Mouse (Mus musculus) 416B (cell line): Measurements from ENCODE around the gene Kif24.

ENCODE experiments used
- DNase-seq: peaks from one replicate; pipeline ENCODE4 v3.0.0; 2011; ENCODE audit warnings: low read depth

Gene Kif24

DNA sequence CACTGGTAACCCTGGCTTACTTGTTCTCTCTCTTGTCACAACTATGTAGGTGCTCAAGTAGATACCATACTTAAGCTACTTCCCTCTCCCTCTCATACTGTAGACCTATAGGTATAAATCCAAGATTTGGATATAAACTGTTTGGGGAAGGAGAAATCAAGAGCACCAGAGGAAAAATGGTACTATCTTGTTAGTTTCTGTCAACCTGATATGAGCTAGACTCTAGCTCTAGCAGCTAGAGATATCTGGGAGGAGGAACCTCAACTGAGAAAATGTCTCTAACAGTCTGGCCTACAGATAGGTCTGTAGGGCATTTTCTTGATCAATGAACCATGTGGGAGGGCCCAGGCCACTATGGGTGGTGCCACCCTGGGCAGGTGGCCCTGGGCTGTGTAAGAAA, 63.5 kb downstream of the Kif24 start:
- no peak for DNase-seq

DNA sequence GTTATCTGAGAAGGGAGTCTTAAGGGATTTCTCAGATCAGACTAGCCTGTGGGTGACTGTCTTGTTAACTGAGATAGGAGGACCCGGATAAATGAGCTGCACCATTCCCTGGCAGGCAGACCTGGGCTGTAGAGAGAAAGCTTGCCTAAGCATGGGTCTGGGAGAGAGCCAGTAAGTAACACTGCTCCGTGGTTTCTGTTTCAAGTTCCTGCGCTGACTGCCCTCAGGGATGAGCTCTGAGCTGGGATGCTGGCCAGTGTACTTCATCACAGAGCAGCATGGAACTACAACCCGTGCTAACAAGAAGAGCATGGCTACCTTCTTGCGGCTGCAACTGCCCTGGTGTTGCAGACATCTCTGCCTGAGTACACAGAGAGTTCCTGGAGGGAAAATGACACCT, 64.8 kb downstream of the Kif24 start:
- no peak for DNase-seq

GRCm38 (mm10) chr4:41398353-41398752, 66.3 kb downstream of the Kif24 start:
- no peak for DNase-seq

GRCm38 (mm10) chr4:41394651-41395050, 70.0 kb downstream of the Kif24 start:
- DNase-seq: no peak

DNA sequence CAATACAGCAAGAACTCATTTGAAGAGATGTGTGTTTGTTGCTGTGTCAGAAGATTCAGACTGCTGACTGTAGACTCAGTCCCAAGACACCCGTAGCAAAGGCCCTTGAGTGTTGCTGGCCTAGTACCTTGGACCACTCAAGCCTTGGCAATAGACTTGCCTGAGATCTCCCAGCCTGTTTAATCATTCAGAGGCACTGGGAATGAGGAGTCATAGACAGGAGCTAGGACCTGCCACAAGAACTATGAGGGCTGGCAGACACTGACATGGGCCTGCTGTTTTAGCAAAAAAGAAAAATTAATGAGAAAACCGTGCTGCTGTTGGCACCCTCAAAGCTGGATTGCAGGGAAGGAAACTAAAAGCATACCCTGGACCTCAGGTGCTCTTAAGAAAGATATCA, 73.7 kb downstream of the Kif24 start:
- DNase-seq: no peak

DNA sequence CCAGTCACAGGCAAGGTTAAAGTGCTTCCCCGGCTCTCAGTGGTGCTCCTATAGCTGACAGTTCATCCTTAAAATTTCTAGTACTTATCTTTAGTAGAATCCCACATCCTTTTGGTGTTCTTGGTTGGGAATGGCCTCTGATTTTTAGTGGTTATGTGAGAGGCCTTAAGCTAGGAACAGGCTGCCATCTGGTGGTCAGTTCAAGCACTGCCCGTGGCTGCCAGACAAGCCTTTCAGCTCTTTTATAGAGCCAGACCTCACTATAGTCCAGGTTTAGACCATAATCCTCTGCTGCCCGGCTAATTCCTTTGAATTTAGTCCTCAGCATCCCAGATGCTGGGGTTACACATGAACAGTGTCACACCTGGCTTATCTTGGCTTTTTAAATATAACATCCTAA, 74.6 kb downstream of the Kif24 start:
- DNase-seq: peak; percentile 78

GRCm38 (mm10) chr4:41389240-41389639, 75.4 kb downstream of the Kif24 start:
- no peak for DNase-seq

DNA sequence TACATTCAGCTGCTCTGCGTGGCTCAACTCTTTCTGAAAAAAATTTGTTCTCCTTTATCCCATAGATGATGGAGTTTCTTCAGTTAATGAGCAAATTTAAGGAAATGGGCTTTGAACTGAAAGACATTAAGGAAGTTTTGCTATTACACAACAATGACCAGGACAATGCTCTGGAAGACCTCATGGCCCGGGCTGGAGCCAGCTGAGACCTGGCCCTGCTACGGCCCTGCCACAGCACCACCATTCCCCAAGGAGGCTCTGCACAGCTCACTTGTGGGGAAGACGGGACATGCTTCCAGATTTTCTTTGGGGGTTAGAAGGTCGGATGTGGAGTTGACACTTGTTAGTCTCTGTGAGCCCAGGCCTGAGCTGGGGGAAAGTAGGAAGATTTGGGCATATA, 76.1 kb downstream of the Kif24 start:
- DNase-seq: no peak

- no peak for DNase-seq
These were observed 76.8 kb downstream of the Kif24 start for GRCm38 (mm10) chr4:41387755-41388469.

DNA sequence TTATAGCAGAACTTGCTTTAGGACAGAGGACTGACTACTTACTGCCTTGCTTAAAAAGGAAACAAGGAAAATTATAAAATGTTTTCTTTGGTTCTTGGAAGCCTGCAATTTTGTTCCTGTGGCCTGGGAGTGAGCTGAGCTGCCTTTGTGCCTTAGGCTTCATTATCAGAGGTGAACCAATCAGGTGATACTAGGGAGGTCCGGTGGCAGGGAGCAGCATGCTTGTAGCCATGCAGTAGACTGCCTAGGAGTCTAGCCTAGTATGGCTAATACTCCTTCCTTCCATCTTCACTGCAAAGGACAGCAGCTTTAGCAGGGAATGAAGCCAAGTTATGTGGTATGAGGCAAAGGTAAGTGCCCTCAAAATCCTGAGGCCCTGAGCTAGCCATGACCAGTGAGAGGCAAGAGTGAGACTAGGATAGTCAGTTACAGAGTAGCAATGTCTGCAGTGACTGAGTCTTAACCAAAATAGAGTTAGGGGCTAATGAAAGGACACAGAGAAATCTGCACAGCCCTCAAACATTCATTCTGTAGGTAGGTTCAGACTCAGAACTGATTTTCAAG, 78.2 kb downstream of the Kif24 start:
- no peak for DNase-seq

DNA sequence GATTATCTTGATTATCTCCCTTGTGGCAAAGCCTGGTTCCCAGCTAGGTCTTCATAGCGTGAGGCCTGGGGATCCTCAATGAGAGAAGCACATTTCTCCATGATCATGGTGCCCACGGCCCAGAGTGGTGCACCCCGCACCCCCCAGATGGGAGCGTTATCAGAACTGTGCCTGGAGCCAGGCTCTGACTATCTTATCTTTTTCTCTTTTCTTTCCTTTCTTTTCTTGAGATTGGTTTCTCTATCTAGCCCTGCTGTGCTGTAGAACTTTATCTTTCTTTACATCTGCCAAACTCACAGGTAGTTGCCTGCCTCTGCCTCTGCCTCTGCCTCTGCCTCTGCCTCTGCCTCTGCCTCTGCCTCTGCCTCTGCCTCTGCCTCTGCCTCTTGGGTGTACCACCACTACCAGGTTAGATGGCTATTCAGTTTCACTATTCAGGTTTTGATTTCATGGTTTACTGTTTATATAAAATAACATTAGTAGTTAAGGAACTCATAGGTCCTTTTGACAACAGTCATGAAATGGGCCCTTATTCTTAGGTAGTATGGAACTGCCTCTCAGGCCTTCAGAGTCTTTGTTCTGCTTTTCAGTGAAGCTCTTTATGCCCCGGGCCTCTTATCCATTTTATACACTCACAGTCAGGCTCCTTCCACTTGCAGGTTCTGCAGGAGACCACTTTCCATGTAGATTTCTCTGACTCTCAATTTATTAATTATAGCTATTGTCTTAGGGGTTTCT, 83.3 kb downstream of the Kif24 start:
- DNase-seq: peak; percentile 14

- peak; percentile 62 for DNase-seq
These were observed 87.1 kb downstream of the Kif24 start for GRCm38 (mm10) chr4:41377567-41377966.

GRCm38 (mm10) chr4:41369702-41370437, 94.8 kb downstream of the Kif24 start:
- DNase-seq: no peak

- DNase-seq: peak; percentile 86
These were observed 96.5 kb downstream of the Kif24 start for GRCm38 (mm10) chr4:41368198-41368597.

- DNase-seq: no peak
These were observed 103.6 kb downstream of the Kif24 start for GRCm38 (mm10) chr4:41361059-41361458.

DNA sequence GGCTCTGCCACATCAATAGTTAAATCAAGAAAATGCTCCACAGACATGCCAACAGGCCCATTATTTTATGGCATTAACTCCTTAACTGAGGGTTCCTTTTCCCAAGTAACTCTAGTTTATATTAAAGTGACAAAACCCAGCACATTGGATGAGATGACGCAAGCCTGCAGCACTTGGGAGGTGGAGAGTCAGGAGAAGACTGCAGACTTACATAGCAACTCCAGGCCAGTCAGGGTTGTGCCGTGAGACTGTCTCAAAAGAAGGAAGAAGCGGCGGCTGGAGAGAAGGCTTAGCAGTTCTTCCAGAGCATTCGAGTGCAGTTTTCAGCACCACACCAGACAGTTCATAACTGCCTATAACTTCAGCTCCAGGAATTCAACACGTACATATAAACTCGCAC, 105.3 kb downstream of the Kif24 start:
- DNase-seq: no peak

DNA sequence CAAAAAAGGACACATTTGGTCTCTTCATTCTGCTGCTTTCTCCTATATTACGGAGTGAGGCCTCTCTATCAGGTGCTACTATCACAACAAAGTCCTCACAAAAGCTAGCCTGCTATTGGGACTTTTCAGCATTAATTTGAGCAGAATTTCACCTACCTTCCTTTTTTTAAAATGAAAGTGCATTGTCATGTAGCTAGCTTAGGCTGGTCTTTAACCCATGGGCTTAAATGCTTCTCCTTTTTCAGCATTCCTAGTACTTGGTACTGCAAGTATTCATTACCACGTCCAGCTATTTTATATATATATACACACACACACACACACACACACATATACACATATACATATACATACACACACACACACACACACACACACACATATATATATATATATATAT, 106.0 kb downstream of the Kif24 start:
- no peak for DNase-seq

DNA sequence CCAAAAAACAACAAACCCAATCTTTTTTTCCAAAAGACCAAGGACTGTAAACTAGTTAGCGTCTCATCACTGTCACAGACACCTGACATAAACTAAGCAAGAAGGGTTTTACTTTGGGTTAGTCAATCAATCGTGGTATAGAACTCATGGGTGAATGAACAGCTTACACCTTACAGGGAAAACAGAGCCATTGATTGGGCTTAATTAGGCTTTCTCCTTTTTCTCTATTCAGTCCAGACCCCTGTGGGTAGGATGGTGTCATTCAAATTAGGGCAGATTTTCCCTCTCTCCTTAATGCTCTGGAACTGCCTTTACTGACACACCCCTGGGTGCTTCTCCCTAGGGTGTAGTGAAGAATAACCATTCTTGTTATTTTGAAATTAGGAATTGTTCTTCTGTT, 107.5 kb downstream of the Kif24 start:
- no peak for DNase-seq

DNA sequence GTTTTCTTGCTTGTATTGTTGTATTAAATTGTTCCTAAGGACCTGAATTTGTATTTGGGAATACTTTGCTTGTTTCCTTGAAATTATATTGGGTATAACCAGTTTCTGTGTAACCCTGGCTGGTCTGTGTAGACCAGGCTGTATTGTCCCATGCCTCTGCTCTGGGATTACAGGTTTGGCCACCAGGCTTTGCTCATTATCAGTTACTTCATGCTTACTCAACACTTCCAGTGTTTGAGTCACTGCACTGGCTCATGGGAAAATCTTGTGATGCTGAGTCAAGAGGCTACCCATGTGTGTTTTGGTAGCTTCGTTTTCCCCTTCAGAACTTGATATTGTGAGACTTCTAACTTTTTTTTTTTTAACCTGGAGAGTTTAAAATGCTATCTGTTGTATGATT, 111.4 kb downstream of the Kif24 start:
- peak; percentile 66 for DNase-seq

- no peak for DNase-seq
These were observed 111.9 kb downstream of the Kif24 start for GRCm38 (mm10) chr4:41352758-41353157.

- DNase-seq: no peak
These were observed 115.5 kb downstream of the Kif24 start for GRCm38 (mm10) chr4:41349199-41349591.

DNA sequence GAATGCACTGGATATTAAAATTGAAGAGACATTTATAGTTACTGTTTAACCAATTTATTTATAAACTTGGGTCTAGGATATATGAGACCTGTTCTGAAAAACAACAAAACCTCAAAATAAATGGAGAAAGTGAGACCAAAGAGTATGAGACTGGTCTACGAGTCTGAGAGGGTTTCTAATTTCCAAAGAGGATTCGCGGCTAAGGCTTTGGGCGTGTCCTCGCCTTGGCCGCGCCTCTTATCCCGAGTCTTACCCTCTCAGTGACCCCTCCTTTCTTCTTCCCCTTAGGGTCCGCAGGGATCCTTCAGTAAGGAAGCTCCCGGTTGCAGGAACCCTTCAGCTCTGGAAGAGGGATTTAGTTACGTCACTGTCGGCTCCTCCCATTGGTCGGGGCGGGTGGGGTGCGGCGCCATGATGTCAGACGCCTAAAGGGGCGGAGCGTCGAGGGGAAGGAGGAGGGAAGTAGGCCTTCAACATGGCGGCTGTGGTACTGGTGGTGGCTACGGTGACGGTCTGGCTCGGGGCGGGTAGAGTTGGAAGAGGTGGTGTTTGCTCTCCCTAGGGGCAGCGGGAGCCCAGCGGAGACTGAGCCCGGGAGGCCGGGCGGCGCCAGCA, 116.0 kb downstream of the Kif24 start, which contains the start of gene Ubap1:
Gene Ubap1, plus strand, starts transcription at position 413 of the 615 bp plus-strand sequence.
- DNase-seq: peak; percentile 94
